Mouse (Mus musculus): ENCODE measurements around the gene Rorb. TPM values are rescaled to one million over a fixed set of nuclear protein-coding genes. Genes with fewer than 3 reads are reported as not detected.

Rorb gene
- total RNA-seq, 4 experiments from 2014 or later = 17.1 to 22.5 (median 20.3) TPM

DNA sequence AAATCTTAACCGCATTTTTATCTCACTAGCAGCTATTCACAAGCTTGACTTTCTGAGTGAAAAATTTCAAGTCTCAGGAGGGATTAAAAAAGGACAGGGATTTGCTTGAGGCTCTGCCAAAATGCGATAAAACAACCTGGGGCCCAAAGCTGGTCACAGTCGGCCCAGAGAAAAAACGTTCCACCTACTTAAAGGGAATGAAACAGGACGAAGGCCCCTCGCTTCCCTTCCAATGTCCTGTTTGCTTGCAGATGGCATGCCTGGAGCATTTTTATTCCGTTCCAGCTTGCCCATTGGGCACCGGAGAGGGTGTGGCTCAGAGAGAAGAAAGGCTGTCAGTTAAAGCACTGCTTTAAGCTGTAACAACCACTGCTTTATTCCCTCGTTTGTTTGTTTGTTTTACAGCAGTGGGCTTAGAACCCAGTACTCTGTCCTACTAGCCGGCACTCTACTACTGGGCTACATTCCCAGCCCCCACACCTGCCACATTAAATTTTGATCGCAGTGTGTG, 221.8 kb downstream of the Rorb start:
- peak; percentile 44 to 75 for DNase-seq (ENCODE audit: low spot score in 2 of 2)

GRCm38 (mm10) chr19:18888491-18889116, 222.4 kb downstream of the Rorb start:
- peak; percentile 46 to 53 for DNase-seq (ENCODE audit: low spot score in 2 of 2)

DNA sequence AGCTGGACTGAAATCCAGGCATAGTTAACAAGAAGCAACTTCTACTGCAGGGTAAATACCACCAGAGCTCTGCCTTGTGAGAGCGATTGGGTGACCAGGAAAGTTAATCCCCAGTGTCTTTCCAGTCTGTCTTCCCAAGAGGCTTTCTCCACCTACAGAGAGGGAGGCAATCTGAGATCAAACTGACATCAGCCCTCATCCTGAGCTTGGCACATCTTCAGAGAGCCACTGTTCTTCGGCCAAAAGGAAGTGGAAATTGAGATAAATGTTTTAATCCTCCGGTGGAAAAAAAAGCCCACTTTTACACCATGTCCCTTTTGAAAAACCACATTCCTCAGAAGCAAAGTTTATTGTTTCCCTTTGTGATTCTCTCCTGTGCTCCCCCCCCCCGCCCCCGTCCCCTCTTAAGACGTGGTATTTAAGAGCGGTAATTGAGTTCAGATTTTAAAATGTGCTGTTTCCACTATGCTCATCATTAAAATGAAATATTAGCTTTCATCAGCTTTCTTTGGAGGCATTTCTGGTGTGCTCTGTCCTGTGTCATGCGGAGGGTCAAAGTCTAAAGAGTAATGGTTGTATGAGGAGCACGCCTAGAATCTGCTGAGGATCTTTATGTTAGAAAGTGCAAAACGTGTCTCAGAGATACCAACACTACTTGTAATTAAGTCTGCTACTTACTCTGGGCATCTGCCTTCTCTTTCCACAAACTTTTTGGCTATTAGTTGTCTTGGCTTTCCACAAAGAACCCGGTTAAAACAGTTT, 223.2 kb downstream of the Rorb start:
- DNase-seq (ENCODE audit: low spot score in 2 of 2) = no peak

GRCm38 (mm10) chr19:18881162-18881561, 229.8 kb downstream of the Rorb start:
- no peak for DNase-seq (ENCODE audit: low spot score in 2 of 2)
